Mouse (Mus musculus): Measurements from ENCODE around the gene Slc7a10. TPM values are rescaled to one million over a fixed set of nuclear protein-coding genes. Genes with fewer than 3 reads are reported as not detected.
A peak's percentile ranks its signal among the peaks of the same experiment; 100 is the strongest.
"Not testable (repeated sequence)": the region's sequence is repeated elsewhere in the genome, so short reads cannot be mapped to it uniquely, and the experiment has no call there.

Slc7a10 gene
- polyA plus RNA-seq, 1 experiment, result not detected

GRCm38 (mm10) chr7:35233861-35234260, 47.7 kb downstream of the Slc7a10 start:
- H3K4me1 ChIP-seq (ENCODE audit: control insufficient read depth, insufficient read depth, low read length), result no peaks in the 10 kb centered on the region
- TF ChIP-seq CTCF (IDR thresholded peaks at IDR 0.05; ENCODE audit: borderline replicate concordance, insufficient read depth, low read length) (no peak), POLR2A (IDR thresholded peaks at IDR 0.05; ENCODE audit: low read depth, low read length) (no peak)
- 0 out of 2 replicates have a peak overlapping the region, but pooled peaks have one; percentile 50 for H3K27ac ChIP-seq (ENCODE audit: insufficient read depth, low read length)
- peak overlapping the region; percentile 45 for H3K4me3 ChIP-seq (ENCODE audit: insufficient read depth, low read length)

GRCm38 (mm10) chr7:35234361-35235245, 48.4 kb downstream of the Slc7a10 start:
- TF ChIP-seq CTCF (IDR thresholded peaks at IDR 0.05; ENCODE audit: borderline replicate concordance, insufficient read depth, low read length) (no peak), POLR2A (IDR thresholded peaks at IDR 0.05; ENCODE audit: low read depth, low read length) (peak; percentile 72)
- no peaks in the 10 kb centered on the region; the same call in 1 of the 2 replicates for H3K4me1 ChIP-seq (ENCODE audit: control insufficient read depth, insufficient read depth, low read length)
- peak overlapping the region; percentile 65 for H3K4me3 ChIP-seq (ENCODE audit: insufficient read depth, low read length)
- peak overlapping the region; percentile 78 for H3K27ac ChIP-seq (ENCODE audit: insufficient read depth, low read length)

GRCm38 (mm10) chr7:35235308-35235707, 49.1 kb downstream of the Slc7a10 start:
- H3K4me3 ChIP-seq (ENCODE audit: insufficient read depth, low read length), result peak overlapping the region; percentile 53
- H3K27ac ChIP-seq (ENCODE audit: insufficient read depth, low read length), result peak overlapping the region; percentile 39
- no peaks in the 10 kb centered on the region; the same call in 1 of the 2 replicates for H3K4me1 ChIP-seq (ENCODE audit: control insufficient read depth, insufficient read depth, low read length)
- TF ChIP-seq POLR2A (IDR thresholded peaks at IDR 0.05; ENCODE audit: low read depth, low read length), result no peak
- TF ChIP-seq CTCF (IDR thresholded peaks at IDR 0.05; ENCODE audit: borderline replicate concordance, insufficient read depth, low read length), result no peak

- not testable (repeated sequence) for H3K4me1 ChIP-seq (ENCODE audit: control insufficient read depth, insufficient read depth, low read length); H3K4me3 ChIP-seq (ENCODE audit: insufficient read depth, low read length); H3K27ac ChIP-seq (ENCODE audit: insufficient read depth, low read length)
Measured at GRCm38 (mm10) chr7:35237935-35238334, 51.8 kb downstream of the Slc7a10 start.

Other genes starting within 250 kb of the Slc7a10 start
- 37.7 and 54.7 TPM in 2 replicates for gene Cebpg, start 129.8 kb upstream of the Slc7a10 start, polyA plus RNA-seq (2011; ENCODE audit: insufficient read length, low read depth, missing spikeins)
- gene Cebpa, start 67.1 kb upstream of the Slc7a10 start, polyA plus RNA-seq (2011; ENCODE audit: insufficient read length, low read depth, missing spikeins), result 1.8 and 5.1 TPM in 2 replicates
- 3.8 and 6.4 TPM in 2 replicates for gene Lrp3, start 29.1 kb downstream of the Slc7a10 start, polyA plus RNA-seq (2011; ENCODE audit: insufficient read length, low read depth, missing spikeins)
- gene Gpatch1, start 132.1 kb downstream of the Slc7a10 start, polyA plus RNA-seq (2011; ENCODE audit: insufficient read length, low read depth, missing spikeins), result 7.6 and 9.8 TPM in 2 replicates
- 0.32 and 0.39 TPM in 2 replicates for gene Rhpn2, start 147.8 kb downstream of the Slc7a10 start, polyA plus RNA-seq (2011; ENCODE audit: insufficient read length, low read depth, missing spikeins)
- gene Faap24, start 210.5 kb downstream of the Slc7a10 start, polyA plus RNA-seq (2011; ENCODE audit: insufficient read length, low read depth, missing spikeins), result 6.8 and 6.9 TPM in 2 replicates
- gene Cep89, start 210.7 kb downstream of the Slc7a10 start, polyA plus RNA-seq (2011; ENCODE audit: insufficient read length, low read depth, missing spikeins), result 19.4 and 22.9 TPM in 2 replicates

Data from embryonic fibroblast, embryonic 13.5 days (primary cell).